8 mouse cellular contexts compared by ENCODE assay signal in genomic region chr17:45556514-45557245, GRCm38 (mm10). TPM values are rescaled to one million over a fixed set of nuclear protein-coding genes. Genes with fewer than 3 reads are reported as not detected.
A peak's percentile ranks its signal among the peaks of the same experiment; 100 is the strongest.
DNase-seq lines count a peak whose midpoint lies in the region; ATAC-seq and TF ChIP-seq lines count a peak whose summit lies in the region.

No protein-coding gene starts in this region.

- ATAC-seq in G1E (ENCODE audit: extremely low read depth, insufficient number of reproducible peaks, low FRiP score, poor library complexity, severe bottlenecking): no peak; the same call in 1 of the 2 replicates
- no peak for ATAC-seq in hindbrain, embryonic 11.5 days (ENCODE audit: low FRiP score)
- ATAC-seq in midbrain, embryonic 11.5 days (ENCODE audit: low FRiP score): no peak

- WGBS in hindbrain, embryonic 11.5 days: 71% methylated on average over 3 of the region's 3 CpGs
- 82% methylated on average over 3 of the region's 3 CpGs for WGBS in midbrain, embryonic 11.5 days

- H3K4me2 ChIP-seq in hindbrain, embryonic 11.5 days (replicated peaks; ENCODE audit: low read depth, low read length): peak overlapping the region; percentile 91; the same call in 1 of the 2 replicates
- peak overlapping the region; percentile 98 for H3K4me2 ChIP-seq in midbrain, embryonic 11.5 days

- H3K27ac ChIP-seq in hindbrain, embryonic 11.5 days (ENCODE audit: low read depth, low read length): no peak overlapping the region
- no peak overlapping the region for H3K27ac ChIP-seq in midbrain, embryonic 11.5 days (ENCODE audit: low read depth, low read length)

- DNase-seq in adrenal gland, adult 2 months: peak; percentile 8
- DNase-seq in adrenal gland, postnatal 4 days (ENCODE audit: low spot score in 2 of 2): no peak
- peak; percentile 72 for DNase-seq in G1E (ENCODE audit: low spot score)
- DNase-seq in hindbrain, embryonic 11.5 days (ENCODE audit: low spot score): no peak
- no peak for DNase-seq in midbrain, embryonic 11.5 days (ENCODE audit: low spot score, missing footprints)
- DNase-seq in right cerebral cortex, postnatal 25 days: no peak
- no peak for DNase-seq in ovary, postnatal 10 days (ENCODE audit: low spot score)
- DNase-seq in frontal cortex, adult 2 months (ENCODE audit: extremely low spot score in 1 of 2, low spot score in 1 of 2): no peak

- peaks cover 7% of the 10 kb centered on the region for H3K27me3 ChIP-seq in G1E (ENCODE audit: insufficient read depth, low read length)
- H3K27me3 ChIP-seq in hindbrain, embryonic 11.5 days (ENCODE audit: control insufficient read depth, insufficient read depth, low read length): 0 out of 2 replicates have a peak, but pooled peaks cover 2% of the 10 kb centered on the region
- peaks cover 7% of the 10 kb centered on the region; the same call in 1 of the 2 replicates for H3K27me3 ChIP-seq in midbrain, embryonic 11.5 days (ENCODE audit: control insufficient read depth, insufficient read depth, low read length)

- peaks cover 38% of the 10 kb centered on the region for H3K36me3 ChIP-seq in G1E (replicated peaks)
- H3K36me3 ChIP-seq in hindbrain, embryonic 11.5 days (ENCODE audit: control insufficient read depth, insufficient read depth, low read length): no peaks in the 10 kb centered on the region
- no peaks in the 10 kb centered on the region for H3K36me3 ChIP-seq in midbrain, embryonic 11.5 days (ENCODE audit: control insufficient read depth, insufficient read depth, low read length)

- H3K9ac ChIP-seq in hindbrain, embryonic 11.5 days (ENCODE audit: low read depth, low read length): no peak overlapping the region
- H3K9ac ChIP-seq in midbrain, embryonic 11.5 days (ENCODE audit: low read length): peak overlapping the region; percentile 77

- H3K4me3 ChIP-seq in G1E (ENCODE audit: low read depth, low read length): peak overlapping the region; percentile 83
- peak overlapping the region; percentile 58 for H3K4me3 ChIP-seq in hindbrain, embryonic 11.5 days (ENCODE audit: low read depth, low read length)
- H3K4me3 ChIP-seq in midbrain, embryonic 11.5 days (ENCODE audit: low read depth, low read length): peak overlapping the region; percentile 61

- no peak for TF ChIP-seq CTCF in G1E (IDR thresholded peaks at IDR 0.05; ENCODE audit: low read depth, low read length)

- H3K9me3 ChIP-seq in G1E (replicated peaks): no peaks in the 10 kb centered on the region
- no peaks in the 10 kb centered on the region for H3K9me3 ChIP-seq in hindbrain, embryonic 11.5 days (ENCODE audit: control insufficient read depth, low read length)
- H3K9me3 ChIP-seq in midbrain, embryonic 11.5 days (ENCODE audit: control insufficient read depth, low read length): no peaks in the 10 kb centered on the region

- H3K4me1 ChIP-seq in G1E (ENCODE audit: insufficient read depth, low read depth, low read length): peaks cover 52% of the 10 kb centered on the region
- 0 out of 2 replicates have a peak, but pooled peaks cover 2% of the 10 kb centered on the region for H3K4me1 ChIP-seq in hindbrain, embryonic 11.5 days (replicated peaks; ENCODE audit: control insufficient read depth, insufficient read depth, low read length)
- H3K4me1 ChIP-seq in midbrain, embryonic 11.5 days (ENCODE audit: control insufficient read depth, insufficient read depth, low read length): peaks cover 10% of the 10 kb centered on the region

RNA-seq across cellular contexts. Expression of gene Nfkbie, which starts 1.2 kb away (rescaled TPM):
- total RNA-seq in adrenal gland, adult 2 months (2021): 1 to 10 TPM; 3.0 to 5.6 TPM
- 5.2 and 6.4 TPM in 2 replicates for polyA plus RNA-seq in adrenal gland, adult 2 months (2012; rRNA removed)
- total RNA-seq in adrenal gland, postnatal 4 days (2021): 1 to 10 TPM; 3.0 to 4.5 TPM
- total RNA-seq in G1E (2014; fragmentation: Nextera tagmentation) (5.1 and 5.9 TPM in 2 replicates), G1E (2017) (11.0 and 11.1 TPM in 2 replicates)
- 8.6 and 9.2 TPM in 2 replicates for polyA plus RNA-seq in G1E (2012)
- polyA plus RNA-seq in hindbrain, embryonic 11.5 days (2014; fragmentation: Nextera tagmentation; extraction: Ambion mirVana): 5.6 and 9.0 TPM in 2 replicates
- 7.8 and 9.0 TPM in 2 replicates for polyA plus RNA-seq in midbrain, embryonic 11.5 days (2014; fragmentation: Nextera tagmentation; extraction: Ambion mirVana)
- 1.8 and 2.0 TPM in 2 replicates for polyA plus RNA-seq in frontal cortex, adult 2 months (2012; rRNA removed)

RNA-seq across cellular contexts. Expression of gene Slc35b2, which starts 7.0 kb away (rescaled TPM):
- total RNA-seq in adrenal gland, adult 2 months (2021): 10 to 100 TPM; 43.6 to 59.7 TPM
- 167 and 198 TPM in 2 replicates for polyA plus RNA-seq in adrenal gland, adult 2 months (2012; rRNA removed)
- total RNA-seq in adrenal gland, postnatal 4 days (2021): 10 to 100 TPM; 69.2 to 71.8 TPM
- total RNA-seq in G1E (2014; fragmentation: Nextera tagmentation) (46.5 and 60.9 TPM in 2 replicates), G1E (2017) (65.9 and 77.1 TPM in 2 replicates)
- polyA plus RNA-seq in G1E (2012): 24.6 and 24.9 TPM in 2 replicates
- polyA plus RNA-seq in hindbrain, embryonic 11.5 days (2014; fragmentation: Nextera tagmentation; extraction: Ambion mirVana): 89.9 and 91.5 TPM in 2 replicates
- 97.2 and 102 TPM in 2 replicates for polyA plus RNA-seq in midbrain, embryonic 11.5 days (2014; fragmentation: Nextera tagmentation; extraction: Ambion mirVana)
- 57.3 and 59.5 TPM in 2 replicates for polyA plus RNA-seq in frontal cortex, adult 2 months (2012; rRNA removed)

RNA-seq across cellular contexts. Expression of gene Tmem151b, which starts 7.2 kb away (rescaled TPM):
- under 1 TPM; 0.06 to 0.17 TPM for total RNA-seq in adrenal gland, adult 2 months (2021)
- polyA plus RNA-seq in adrenal gland, adult 2 months (2012; rRNA removed): 0.09 and 0.74 TPM in 2 replicates
- 1 to 10 TPM; 1.7 to 3.7 TPM for total RNA-seq in adrenal gland, postnatal 4 days (2021)
- not detected in 2 replicates for total RNA-seq in G1E (2014; fragmentation: Nextera tagmentation)
- under 0.01 TPM in 1 of 2 replicates, not detected in the other for total RNA-seq in G1E (2017)
- not detected in 2 replicates for polyA plus RNA-seq in G1E (2012)
- 4.7 and 5.6 TPM in 2 replicates for polyA plus RNA-seq in hindbrain, embryonic 11.5 days (2014; fragmentation: Nextera tagmentation; extraction: Ambion mirVana)
- polyA plus RNA-seq in midbrain, embryonic 11.5 days (2014; fragmentation: Nextera tagmentation; extraction: Ambion mirVana): 5.1 and 6.2 TPM in 2 replicates
- 68.7 and 72.1 TPM in 2 replicates for polyA plus RNA-seq in frontal cortex, adult 2 months (2012; rRNA removed)

RNA-seq across cellular contexts. Expression of gene Hsp90ab1, which starts 16.4 kb away (rescaled TPM):
- 1,000 to 10,000 TPM; 1,973 to 2,851 TPM for total RNA-seq in adrenal gland, adult 2 months (2021)
- polyA plus RNA-seq in adrenal gland, adult 2 months (2012; rRNA removed): 197 and 291 TPM in 2 replicates
- 1,000 to 10,000 TPM; 1,575 to 1,663 TPM for total RNA-seq in adrenal gland, postnatal 4 days (2021)
- total RNA-seq in G1E (2014; fragmentation: Nextera tagmentation): 1,427 and 1,464 TPM in 2 replicates
- 1,152 and 1,547 TPM in 2 replicates for total RNA-seq in G1E (2017)
- polyA plus RNA-seq in G1E (2012): 681 and 1,104 TPM in 2 replicates
- polyA plus RNA-seq in hindbrain, embryonic 11.5 days (2014; fragmentation: Nextera tagmentation; extraction: Ambion mirVana): 1,644 and 1,674 TPM in 2 replicates
- polyA plus RNA-seq in midbrain, embryonic 11.5 days (2014; fragmentation: Nextera tagmentation; extraction: Ambion mirVana): 1,614 and 1,690 TPM in 2 replicates
- polyA plus RNA-seq in frontal cortex, adult 2 months (2012; rRNA removed): 952 and 985 TPM in 2 replicates

RNA-seq across cellular contexts. Expression of gene Tcte1, which starts 33.4 kb away (rescaled TPM):
- total RNA-seq in adrenal gland, adult 2 months (2021): not detected
- not detected in 2 replicates for polyA plus RNA-seq in adrenal gland, adult 2 months (2012; rRNA removed)
- not detected for total RNA-seq in adrenal gland, postnatal 4 days (2021)
- total RNA-seq in G1E (2014; fragmentation: Nextera tagmentation) (not detected in 2 replicates), G1E (2017) (0.12 TPM in 1 of 2 replicates, not detected in the other)
- polyA plus RNA-seq in G1E (2012): not detected in 2 replicates
- 2.0 and 2.5 TPM in 2 replicates for polyA plus RNA-seq in hindbrain, embryonic 11.5 days (2014; fragmentation: Nextera tagmentation; extraction: Ambion mirVana)
- 1.7 and 2.0 TPM in 2 replicates for polyA plus RNA-seq in midbrain, embryonic 11.5 days (2014; fragmentation: Nextera tagmentation; extraction: Ambion mirVana)
- polyA plus RNA-seq in frontal cortex, adult 2 months (2012; rRNA removed): 2.0 and 2.1 TPM in 2 replicates

Comparison
In these comparisons a context has a peak if more than half of its experiments do, and no peak if none do; other contexts are left out.
1. DNase-seq: peak in adrenal gland, adult 2 months (single experiment) and G1E (single experiment); none in adrenal gland, postnatal 4 days (0 of 2), hindbrain, embryonic 11.5 days (single experiment), midbrain, embryonic 11.5 days (single experiment), right cerebral cortex, postnatal 25 days (single experiment), ovary, postnatal 10 days (single experiment) and frontal cortex, adult 2 months (0 of 2).
2. Peak in every context shown above with its lines, with median percentiles within 50 percentile points of each other: H3K4me3 ChIP-seq.